Mouse (Mus musculus) thymus, postnatal 14 days (tissue): ENCODE measurements around the gene Slc13a2.

ENCODE experiments used
- DNase-seq: peaks from one replicate; pipeline ENCODE4 v3.0.0; 2021

Gene Slc13a2

GRCm38 (mm10) chr11:78349441-78350358 is 72.3 kb downstream of the Slc13a2 start:
- no peak for DNase-seq

DNA sequence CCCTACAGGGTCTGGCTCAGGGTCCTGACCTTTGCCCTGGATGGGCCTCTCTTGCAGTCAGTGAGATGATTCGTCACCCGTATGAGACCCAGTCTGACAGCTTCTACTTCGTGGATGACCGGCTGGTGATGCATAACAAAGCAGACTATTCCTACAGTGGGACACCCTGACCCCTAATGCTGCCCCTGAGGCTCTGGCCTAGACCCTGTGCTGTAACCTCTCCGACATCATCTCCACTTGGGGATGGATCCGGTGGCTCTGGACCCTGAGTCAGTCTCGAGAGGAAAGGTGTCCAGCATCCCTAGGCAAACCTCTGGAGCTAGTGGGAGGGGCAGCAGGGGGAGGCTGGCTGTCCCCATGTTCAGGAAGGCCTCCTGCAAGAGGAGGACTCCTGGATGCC is 73.5 kb downstream of the Slc13a2 start:
- DNase-seq, result no peak

DNA sequence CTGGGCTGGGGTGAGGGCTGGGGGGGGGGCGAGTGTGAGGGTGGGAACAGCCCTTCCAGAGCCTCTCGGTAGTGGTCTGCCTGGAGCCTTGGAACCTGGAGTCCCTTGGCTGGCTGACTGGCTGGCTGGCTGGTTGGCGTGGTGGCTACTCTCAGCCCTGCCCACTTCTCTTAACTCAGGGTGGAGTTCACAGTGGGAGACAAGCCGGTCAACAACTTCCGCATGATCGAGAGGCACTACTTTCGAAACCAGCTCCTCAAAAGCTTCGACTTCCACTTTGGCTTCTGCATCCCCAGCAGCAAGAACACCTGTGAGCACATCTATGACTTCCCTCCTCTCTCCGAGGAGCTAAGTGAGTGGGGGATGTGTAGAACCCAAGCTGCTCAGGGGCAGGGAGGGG is 74.1 kb downstream of the Slc13a2 start:
- no peak for DNase-seq
